Mouse (Mus musculus) urinary bladder, adult 18-20 months (tissue): ENCODE measurements around the gene AL607142.1.

Experiments
- DNase-seq, 2 experiments: peaks; one replicate each; pipeline ENCODE4 v3.0.0; 2022; ENCODE audit warnings: low spot score in 2 of 2, mixed read lengths in 2 of 2

AL607142.1 gene

GRCm38 (mm10) chr4:120101186-120101585 lies 36.4 kb downstream of the AL607142.1 start:
- DNase-seq = no peak

- DNase-seq = peak; percentile 23 to 38
Observed at GRCm38 (mm10) chr4:120104599-120104998, 39.8 kb downstream of the AL607142.1 start.

- DNase-seq = no peak
Observed at GRCm38 (mm10) chr4:120106362-120106761, 41.6 kb downstream of the AL607142.1 start.

GRCm38 (mm10) chr4:120107787-120108186 lies 43.0 kb downstream of the AL607142.1 start:
- no peak for DNase-seq

GRCm38 (mm10) chr4:120115516-120115915 lies 50.7 kb downstream of the AL607142.1 start:
- no peak for DNase-seq

- no peak for DNase-seq
Observed at GRCm38 (mm10) chr4:120116312-120116711, 51.5 kb downstream of the AL607142.1 start.

- peak; percentile 26 to 55 for DNase-seq
Observed at GRCm38 (mm10) chr4:120120276-120120675, 55.5 kb downstream of the AL607142.1 start.

GRCm38 (mm10) chr4:120124656-120125055 lies 59.9 kb downstream of the AL607142.1 start:
- DNase-seq = no peak

GRCm38 (mm10) chr4:120126047-120126446 lies 61.3 kb downstream of the AL607142.1 start:
- DNase-seq = no peak

GRCm38 (mm10) chr4:120127333-120127732 lies 62.5 kb downstream of the AL607142.1 start:
- DNase-seq = no peak

- DNase-seq = no peak
Observed at GRCm38 (mm10) chr4:120128033-120128432, 63.2 kb downstream of the AL607142.1 start.

- no peak for DNase-seq
Observed at GRCm38 (mm10) chr4:120129233-120129885, 64.6 kb downstream of the AL607142.1 start.

GRCm38 (mm10) chr4:120130926-120131325 lies 66.1 kb downstream of the AL607142.1 start:
- no peak for DNase-seq

GRCm38 (mm10) chr4:120131441-120132220 lies 66.8 kb downstream of the AL607142.1 start:
- peak; percentile 47 to 49 for DNase-seq

GRCm38 (mm10) chr4:120134223-120134622 lies 69.4 kb downstream of the AL607142.1 start:
- DNase-seq = no peak

GRCm38 (mm10) chr4:120141810-120142209 lies 77.0 kb downstream of the AL607142.1 start:
- no peak for DNase-seq

GRCm38 (mm10) chr4:120142905-120143304 lies 78.1 kb downstream of the AL607142.1 start:
- DNase-seq = no peak
